Mouse (Mus musculus): ENCODE data around the gene Btnl10. TPM values are rescaled to one million over a fixed set of nuclear protein-coding genes. Genes with fewer than 3 reads are reported as not detected.

Gene Btnl10
- polyA plus RNA-seq, 2 experiments, result 0.05 TPM; not detected in 1

- DNase-seq (ENCODE audit: low spot score) (peak; percentile 100), ATAC-seq (ENCODE audit: low FRiP score, low read depth) (peak; percentile 94)
- H3K27me3 ChIP-seq (ENCODE audit: control insufficient read depth, insufficient read depth, low read length), result no peaks in the 10 kb centered on the region
- peaks cover 21% of the 10 kb centered on the region; the same call in 1 of the 2 replicates for H3K4me1 ChIP-seq (ENCODE audit: control insufficient read depth, insufficient read depth, low read length)
- H3K36me3 ChIP-seq (ENCODE audit: control insufficient read depth, insufficient read depth, low read length), result peaks cover 9% of the 10 kb centered on the region
- H3K9ac ChIP-seq (ENCODE audit: low read depth, low read length, severe bottlenecking), result peak within 1 kb of the TSS; percentile 86
- TF ChIP-seq POLR2A (IDR thresholded peaks at IDR 0.05; ENCODE audit: borderline replicate concordance, extremely low read depth, insufficient read depth, insufficient read length), result peak; percentile 90; the same call in 1 of the 2 replicates
- no peaks in the 10 kb centered on the region for H3K9me3 ChIP-seq (ENCODE audit: control insufficient read depth, low read length)
- under 1% methylated on average over 48 of the region's 49 CpGs for WGBS
- H3K4me3 ChIP-seq (replicated peaks; ENCODE audit: low read length), result peak within 1 kb of the TSS; percentile 68
- H3K4me2 ChIP-seq (replicated peaks; ENCODE audit: low read depth, low read length, severe bottlenecking), result peak within 1 kb of the TSS; percentile 86
- peak within 1 kb of the TSS; percentile 96 for H3K27ac ChIP-seq (replicated peaks; ENCODE audit: low read depth, low read length)
These were observed 36.9 kb downstream of the Btnl10 start, which contains the start of the genes Hist3h2a and Trim17 for GRCm38 (mm10) chr11:58954420-58955142. Gene Hist3h2a (plus strand): TSS chr11:58954685. Gene Trim17 (plus strand): TSS chr11:58954685.

- WGBS, result 1% methylated on average over 18 of the region's 20 CpGs
- H3K4me3 ChIP-seq (replicated peaks; ENCODE audit: low read length), result peak overlapping the region; percentile 68
- H3K4me2 ChIP-seq (replicated peaks; ENCODE audit: low read depth, low read length, severe bottlenecking), result peak overlapping the region; percentile 75
- H3K27ac ChIP-seq (replicated peaks; ENCODE audit: low read depth, low read length), result peak overlapping the region; percentile 96
- H3K9me3 ChIP-seq (ENCODE audit: control insufficient read depth, low read length), result no peaks in the 10 kb centered on the region
- no peak for DNase-seq (ENCODE audit: low spot score)
- peaks cover 20% of the 10 kb centered on the region; the same call in 1 of the 2 replicates for H3K4me1 ChIP-seq (ENCODE audit: control insufficient read depth, insufficient read depth, low read length)
- ATAC-seq (ENCODE audit: low FRiP score, low read depth), result peak; percentile 9; the same call in 1 of the 2 replicates
- H3K36me3 ChIP-seq (ENCODE audit: control insufficient read depth, insufficient read depth, low read length), result peaks cover 9% of the 10 kb centered on the region
- peak overlapping the region; percentile 86 for H3K9ac ChIP-seq (ENCODE audit: low read depth, low read length, severe bottlenecking)
- H3K27me3 ChIP-seq (ENCODE audit: control insufficient read depth, insufficient read depth, low read length), result no peaks in the 10 kb centered on the region
- TF ChIP-seq POLR2A (IDR thresholded peaks at IDR 0.05; ENCODE audit: borderline replicate concordance, extremely low read depth, insufficient read depth, insufficient read length), result no peak
These were observed 37.6 kb downstream of the Btnl10 start for GRCm38 (mm10) chr11:58955143-58955867.

GRCm38 (mm10) chr11:58955868-58956257 is 38.2 kb downstream of the Btnl10 start:
- Histone ChIP-seq H3K27ac (replicated peaks; ENCODE audit: low read depth, low read length) (peak overlapping the region; percentile 96), H3K4me3 (replicated peaks; ENCODE audit: low read length) (peak overlapping the region; percentile 68), H3K4me1 (ENCODE audit: control insufficient read depth, insufficient read depth, low read length) (peaks cover 20% of the 10 kb centered on the region; the same call in 1 of the 2 replicates), H3K27me3 (ENCODE audit: control insufficient read depth, insufficient read depth, low read length) (no peaks in the 10 kb centered on the region), H3K36me3 (ENCODE audit: control insufficient read depth, insufficient read depth, low read length) (peaks cover 9% of the 10 kb centered on the region), H3K4me2 (replicated peaks; ENCODE audit: low read depth, low read length, severe bottlenecking) (peak overlapping the region; percentile 75), H3K9me3 (ENCODE audit: control insufficient read depth, low read length) (no peaks in the 10 kb centered on the region), H3K9ac (ENCODE audit: low read depth, low read length, severe bottlenecking) (peak overlapping the region; percentile 86)
- ATAC-seq (ENCODE audit: low FRiP score, low read depth) (no peak), DNase-seq (ENCODE audit: low spot score) (no peak)
- 16% methylated on average over 8 of the region's 8 CpGs for whole genome bisulfite sequencing
- no peak for TF ChIP-seq POLR2A (IDR thresholded peaks at IDR 0.05; ENCODE audit: borderline replicate concordance, extremely low read depth, insufficient read depth, insufficient read length)

- H3K9me3 ChIP-seq (ENCODE audit: control insufficient read depth, low read length), result no peaks in the 10 kb centered on the region
- H3K27me3 ChIP-seq (ENCODE audit: control insufficient read depth, insufficient read depth, low read length), result 0 out of 2 replicates have a peak, but pooled peaks cover 4% of the 10 kb centered on the region
- no peak for ATAC-seq (ENCODE audit: low FRiP score, low read depth)
- H3K4me1 ChIP-seq (ENCODE audit: control insufficient read depth, insufficient read depth, low read length), result peaks cover 20% of the 10 kb centered on the region; the same call in 1 of the 2 replicates
- 88% methylated on average over 5 of the region's 5 CpGs for WGBS
- DNase-seq (ENCODE audit: low spot score), result no peak
- H3K27ac ChIP-seq (replicated peaks; ENCODE audit: low read depth, low read length), result no peak overlapping the region
- H3K4me3 ChIP-seq (replicated peaks; ENCODE audit: low read length), result peak overlapping the region; percentile 68; the same call in 1 of the 2 replicates
- peaks cover 9% of the 10 kb centered on the region for H3K36me3 ChIP-seq (ENCODE audit: control insufficient read depth, insufficient read depth, low read length)
- peak overlapping the region; percentile 75 for H3K4me2 ChIP-seq (replicated peaks; ENCODE audit: low read depth, low read length, severe bottlenecking)
- TF ChIP-seq POLR2A (IDR thresholded peaks at IDR 0.05; ENCODE audit: borderline replicate concordance, extremely low read depth, insufficient read depth, insufficient read length), result no peak
- H3K9ac ChIP-seq (ENCODE audit: low read depth, low read length, severe bottlenecking), result no peak overlapping the region
These were observed 39.7 kb downstream of the Btnl10 start for GRCm38 (mm10) chr11:58957226-58957914.

GRCm38 (mm10) chr11:58958536-58958935 is 40.8 kb downstream of the Btnl10 start:
- DNase-seq (ENCODE audit: low spot score) (no peak), ATAC-seq (ENCODE audit: low FRiP score, low read depth) (no peak)
- peaks cover 9% of the 10 kb centered on the region for H3K36me3 ChIP-seq (ENCODE audit: control insufficient read depth, insufficient read depth, low read length)
- H3K27ac ChIP-seq (replicated peaks; ENCODE audit: low read depth, low read length), result no peak overlapping the region
- peaks cover 20% of the 10 kb centered on the region; the same call in 1 of the 2 replicates for H3K4me1 ChIP-seq (ENCODE audit: control insufficient read depth, insufficient read depth, low read length)
- no peak overlapping the region for H3K4me2 ChIP-seq (replicated peaks; ENCODE audit: low read depth, low read length, severe bottlenecking)
- no peak overlapping the region for H3K4me3 ChIP-seq (replicated peaks; ENCODE audit: low read length)
- H3K27me3 ChIP-seq (ENCODE audit: control insufficient read depth, insufficient read depth, low read length), result 0 out of 2 replicates have a peak, but pooled peaks cover 4% of the 10 kb centered on the region
- 82% methylated on average over 6 of the region's 6 CpGs for WGBS
- TF ChIP-seq POLR2A (IDR thresholded peaks at IDR 0.05; ENCODE audit: borderline replicate concordance, extremely low read depth, insufficient read depth, insufficient read length), result no peak
- no peaks in the 10 kb centered on the region for H3K9me3 ChIP-seq (ENCODE audit: control insufficient read depth, low read length)
- no peak overlapping the region for H3K9ac ChIP-seq (ENCODE audit: low read depth, low read length, severe bottlenecking)

Measured in limb, embryonic 14.5 days (tissue).